Mouse (Mus musculus) liver, embryonic 13.5 days (tissue): Measurements from ENCODE around the gene Itgbl1. TPM values are rescaled to one million over a fixed set of nuclear protein-coding genes. Genes with fewer than 3 reads are reported as not detected.

Experiments
- ATAC-seq: fragments of 200-750 bp; cut with Nextera tagmentation; 2 replicates; pipeline ENCODE4 v1.8.0; 2017; ENCODE audit warnings: low read depth, mild to moderate bottlenecking, moderate number of reproducible peaks, moderate library complexity
- DNase-seq: peaks from one replicate; pipeline ENCODE4 v3.0.0; 2022
- H3K27ac ChIP-seq: fragments of 300-500 bp; sonication (generic); 2 replicates; pipeline ENCODE4 v1.5.1; 2015; ENCODE audit warnings: moderate library complexity, mild to moderate bottlenecking, inconsistent platforms
- H3K27me3 ChIP-seq: fragments of 300-500 bp; sonication (generic); 2 replicates; pipeline ENCODE4 v1.6.1; 2015; ENCODE audit warnings: mild to moderate bottlenecking, inconsistent platforms
- H3K36me3 ChIP-seq: fragments of 300-500 bp; sonication (generic); 2 replicates; pipeline ENCODE4 v1.6.1; 2015; ENCODE audit warnings: mild to moderate bottlenecking, inconsistent platforms
- H3K4me1 ChIP-seq: fragments of 300-500 bp; sonication (generic); replicated peaks from 2 replicates; pipeline ENCODE4 v1.6.1; 2015; ENCODE audit warnings: inconsistent platforms
- H3K4me2 ChIP-seq: fragments of 300-500 bp; sonication (generic); 2 replicates; pipeline ENCODE4 v1.6.1; 2015; ENCODE audit warnings: inconsistent platforms, mild to moderate bottlenecking, moderate library complexity
- H3K4me3 ChIP-seq: fragments of 300-500 bp; sonication (generic); replicated peaks from 2 replicates; pipeline ENCODE4 v1.5.1; 2015; ENCODE audit warnings: mild to moderate bottlenecking, inconsistent platforms
- H3K9ac ChIP-seq: fragments of 300-500 bp; sonication (generic); 2 replicates; pipeline ENCODE4 v1.6.1; 2015; ENCODE audit warnings: mild to moderate bottlenecking, inconsistent platforms
- H3K9me3 ChIP-seq: fragments of 300-500 bp; sonication (generic); replicated peaks from 2 replicates; pipeline ENCODE4 v1.6.1; 2016; ENCODE audit warnings: inconsistent platforms
- WGBS: fragments of 180-500 bp; shearing (Covaris S2); methylation state at CpG from one replicate; pipeline ENCODE4 v1.1.7; 2015; ENCODE audit not compliant: insufficient replicate concordance; 5-methylcytosine and 5-hydroxymethylcytosine counted together
- polyA plus RNA-seq: library from polyadenylated mRNA; unstranded; fragments of >200 nt; fragmentation: Nextera tagmentation; extraction: Ambion mirVana; gene quantifications from 2 replicates; pipeline ENCODE4 v1.2.1, GENCODE M21; 2015

Gene Itgbl1
- polyA plus RNA-seq, 1 experiment from 2014 or later = 0.03 TPM

DNA sequence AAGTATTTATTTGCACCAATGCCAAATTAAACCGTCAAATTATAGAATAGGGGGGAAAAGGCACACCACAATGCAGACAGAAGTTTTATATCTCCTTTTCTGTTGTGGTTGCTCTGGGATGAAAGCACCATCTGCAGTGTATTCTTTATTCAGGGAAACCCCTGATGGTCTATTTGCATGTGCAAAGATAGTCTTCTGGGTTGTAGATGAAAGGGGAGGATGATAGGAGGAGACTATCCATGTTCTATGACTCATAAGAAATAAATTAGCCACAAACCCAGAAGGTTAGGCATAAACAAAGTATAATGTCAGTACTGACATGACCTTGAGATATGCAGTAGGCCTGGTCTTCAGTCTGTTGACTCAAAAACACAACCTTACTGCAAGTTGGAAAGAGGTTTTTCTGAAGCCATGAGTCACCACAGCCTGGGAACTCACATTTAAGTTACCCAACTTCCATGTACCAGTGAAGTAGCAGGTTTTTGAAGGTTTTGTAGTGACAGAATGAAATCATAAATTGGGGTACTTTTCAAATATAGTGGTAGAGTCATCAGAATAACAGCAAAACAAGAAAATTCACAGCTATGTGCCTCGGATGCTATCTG, 330.9 kb downstream of the Itgbl1 start:
- no peaks in the 10 kb centered on the region for H3K27me3 ChIP-seq
- no peaks in the 10 kb centered on the region for H3K36me3 ChIP-seq
- no peaks in the 10 kb centered on the region for H3K4me1 ChIP-seq
- H3K9me3 ChIP-seq = no peaks in the 10 kb centered on the region
- 59% methylated on average over 2 of the region's 2 CpGs for WGBS
- H3K4me3 ChIP-seq = no peak overlapping the region
- H3K4me2 ChIP-seq = no peak overlapping the region
- no peak overlapping the region for H3K27ac ChIP-seq
- no peak overlapping the region for H3K9ac ChIP-seq
- ATAC-seq (no peak), DNase-seq (no peak)

Other genes starting within 250 kb of the Itgbl1 start
- 0.03 TPM in 1 of 2 replicates, not detected in the other for gene Nalcn, start 32.8 kb upstream of the Itgbl1 start, polyA plus RNA-seq